Mouse (Mus musculus) kidney, postnatal 25 days (tissue): ENCODE results near the gene Fgf8.

ENCODE experiments used
- DNase-seq, 2 experiments: peaks; one replicate each; pipeline ENCODE4 v3.0.0; 2021; ENCODE audit warnings: mixed read lengths in 2 of 2

Gene Fgf8

GRCm38 (mm10) chr19:45748206-45748605 is 5.5 kb upstream of the Fgf8 start:
- DNase-seq: no peak

GRCm38 (mm10) chr19:45747028-45747867 is 4.5 kb upstream of the Fgf8 start:
- peak; percentile 84 to 92 for DNase-seq

GRCm38 (mm10) chr19:45746153-45747020 is 3.7 kb upstream of the Fgf8 start:
- DNase-seq: peak; percentile 88 to 89

GRCm38 (mm10) chr19:45745344-45746152 is 2.8 kb upstream of the Fgf8 start:
- no peak for DNase-seq

- DNase-seq: no peak
These were observed 904 bp upstream of the Fgf8 start for GRCm38 (mm10) chr19:45743619-45744018.

- DNase-seq: no peak
These were observed 365 bp upstream of the Fgf8 start for GRCm38 (mm10) chr19:45742984-45743575.

- no peak for DNase-seq
These were observed 1.1 kb downstream of the Fgf8 start for GRCm38 (mm10) chr19:45741431-45742217.

- DNase-seq: no peak
These were observed 1.9 kb downstream of the Fgf8 start for GRCm38 (mm10) chr19:45740817-45741216.

- no peak for DNase-seq
These were observed 2.5 kb downstream of the Fgf8 start for GRCm38 (mm10) chr19:45740233-45740632.

- no peak for DNase-seq
These were observed 4.2 kb downstream of the Fgf8 start for GRCm38 (mm10) chr19:45738521-45738920.

GRCm38 (mm10) chr19:45737846-45738484 is 4.8 kb downstream of the Fgf8 start:
- DNase-seq: no peak

- DNase-seq: no peak
These were observed 5.4 kb downstream of the Fgf8 start for GRCm38 (mm10) chr19:45737208-45737845.

- DNase-seq: peak; percentile 44 to 69
These were observed 5.9 kb downstream of the Fgf8 start for GRCm38 (mm10) chr19:45736855-45737207.

- no peak for DNase-seq
These were observed 6.5 kb downstream of the Fgf8 start for GRCm38 (mm10) chr19:45736241-45736640.

- no peak for DNase-seq
These were observed 8.0 kb downstream of the Fgf8 start for GRCm38 (mm10) chr19:45734762-45735161.

GRCm38 (mm10) chr19:45734191-45734590 is 8.5 kb downstream of the Fgf8 start:
- DNase-seq: no peak

GRCm38 (mm10) chr19:45733564-45733963 is 9.2 kb downstream of the Fgf8 start:
- DNase-seq: no peak

- no peak for DNase-seq
These were observed 11.1 kb downstream of the Fgf8 start for GRCm38 (mm10) chr19:45731658-45732057.

- no peak for DNase-seq
These were observed 12.7 kb downstream of the Fgf8 start for GRCm38 (mm10) chr19:45730042-45730441.

- no peak for DNase-seq
These were observed 15.5 kb downstream of the Fgf8 start for GRCm38 (mm10) chr19:45727231-45727630.
